Mouse (Mus musculus): ENCODE data around the gene Galm.
"Not testable (repeated sequence)": the region's sequence is repeated elsewhere in the genome, so short reads cannot be mapped to it uniquely, and the experiment has no call there.

The Galm gene

DNA sequence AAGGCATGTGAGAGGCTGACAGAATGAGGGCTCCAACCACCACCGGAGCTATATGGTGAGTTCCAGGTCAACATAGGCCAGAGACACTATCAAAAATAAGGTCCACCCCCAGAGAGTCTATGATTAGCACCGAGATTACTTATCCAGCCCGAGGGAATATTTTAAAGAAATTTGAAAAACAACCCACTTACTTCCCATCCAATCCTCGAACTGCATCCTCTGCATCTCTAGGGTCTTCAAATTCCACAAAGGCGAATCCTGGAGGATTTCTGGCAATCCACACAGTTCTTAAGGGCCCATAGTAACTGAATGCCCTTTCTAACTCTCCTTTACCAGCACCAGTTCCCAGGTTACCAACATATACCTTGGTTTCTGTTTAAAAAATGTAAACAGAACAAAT is 78.4 kb downstream of the Galm start:
- no peak for DNase-seq (ENCODE audit: extremely low read depth, low read depth, low spot score)

GRCm38 (mm10) chr17:80206301-80206670 is 79.0 kb downstream of the Galm start:
- no peak for DNase-seq (ENCODE audit: extremely low read depth, low read depth, low spot score)

- peak; percentile 74 for DNase-seq (ENCODE audit: extremely low read depth, low read depth, low spot score)
Observed at GRCm38 (mm10) chr17:80206671-80207581, 79.7 kb downstream of the Galm start, which contains the start of the genes Srsf7 and Ttc39d. Gene Srsf7, minus strand, starts transcription at chr17:80207307. Gene Ttc39d, plus strand, starts transcription at chr17:80207460.

DNA sequence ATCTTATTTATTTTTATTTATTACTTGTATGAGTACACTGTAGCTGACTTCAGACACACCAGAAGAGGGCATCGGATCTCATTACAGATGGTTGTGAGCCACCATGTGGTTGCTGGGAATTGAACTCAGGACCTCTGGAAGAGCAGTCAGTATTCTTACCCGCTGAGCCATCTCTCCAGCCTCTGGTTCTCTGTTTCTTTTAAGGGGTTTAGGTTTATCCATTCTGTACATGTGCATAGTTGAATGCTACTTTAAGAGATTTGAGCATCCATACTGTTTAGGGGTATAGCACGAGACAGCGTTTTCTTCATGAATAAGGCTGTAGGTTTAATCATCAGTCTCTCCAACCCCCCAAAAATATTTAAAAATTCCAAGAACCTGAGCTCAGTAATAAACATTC is 86.7 kb downstream of the Galm start:
- DNase-seq (ENCODE audit: extremely low read depth, low read depth, low spot score), result not testable (repeated sequence)

DNA sequence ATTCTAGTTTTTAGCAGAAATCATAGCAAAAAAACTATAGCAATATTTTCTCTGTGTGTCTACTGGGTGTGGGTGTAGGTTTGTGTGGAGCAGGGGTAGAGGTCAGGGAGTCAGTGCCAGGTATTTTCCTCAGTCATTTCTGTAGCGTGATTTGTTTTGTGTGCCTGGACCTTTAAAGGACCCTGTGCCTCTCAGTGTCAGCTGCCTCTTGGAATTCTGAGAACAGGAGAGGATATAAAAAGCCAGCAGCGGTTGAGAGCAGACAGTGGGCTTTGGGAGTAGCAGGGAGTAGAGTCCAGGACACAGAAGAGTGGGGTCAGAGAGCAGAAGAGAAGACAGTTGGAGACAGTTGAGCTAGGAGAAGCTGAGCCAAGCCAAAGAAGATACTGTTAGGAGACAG is 92.9 kb downstream of the Galm start:
- DNase-seq (ENCODE audit: extremely low read depth, low read depth, low spot score), result no peak

DNA sequence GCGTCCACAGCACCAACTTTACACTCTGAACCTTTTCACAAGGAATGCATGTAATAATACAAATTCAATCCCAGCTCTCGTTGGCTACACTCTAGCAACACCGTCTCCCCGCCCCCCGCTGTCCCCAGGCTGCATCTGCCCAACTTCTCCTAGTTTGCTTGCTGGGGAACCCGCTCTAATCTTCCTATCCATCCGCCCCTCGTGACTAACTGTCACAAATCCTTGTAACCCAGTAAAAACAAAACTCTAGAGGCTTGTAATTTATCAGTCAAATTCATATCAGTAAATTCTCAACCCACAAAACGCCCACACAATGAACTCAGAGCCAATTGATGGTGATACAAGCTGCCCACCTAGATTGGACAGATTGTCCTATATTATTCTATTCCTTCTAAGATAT is 93.9 kb downstream of the Galm start:
- DNase-seq (ENCODE audit: extremely low read depth, low read depth, low spot score), result no peak

- no peak for DNase-seq (ENCODE audit: extremely low read depth, low read depth, low spot score)
Observed at GRCm38 (mm10) chr17:80221890-80222628, 94.8 kb downstream of the Galm start.

GRCm38 (mm10) chr17:80223829-80224228 is 96.6 kb downstream of the Galm start:
- DNase-seq (ENCODE audit: extremely low read depth, low read depth, low spot score), result no peak

- peak; percentile 54 for DNase-seq (ENCODE audit: extremely low read depth, low read depth, low spot score)
Observed at GRCm38 (mm10) chr17:80224326-80225116, 97.2 kb downstream of the Galm start, which contains the start of gene Gemin6. Gene Gemin6, plus strand, starts transcription at chr17:80224441.

GRCm38 (mm10) chr17:80225142-80225541 is 97.9 kb downstream of the Galm start:
- not testable (repeated sequence) for DNase-seq (ENCODE audit: extremely low read depth, low read depth, low spot score)

DNA sequence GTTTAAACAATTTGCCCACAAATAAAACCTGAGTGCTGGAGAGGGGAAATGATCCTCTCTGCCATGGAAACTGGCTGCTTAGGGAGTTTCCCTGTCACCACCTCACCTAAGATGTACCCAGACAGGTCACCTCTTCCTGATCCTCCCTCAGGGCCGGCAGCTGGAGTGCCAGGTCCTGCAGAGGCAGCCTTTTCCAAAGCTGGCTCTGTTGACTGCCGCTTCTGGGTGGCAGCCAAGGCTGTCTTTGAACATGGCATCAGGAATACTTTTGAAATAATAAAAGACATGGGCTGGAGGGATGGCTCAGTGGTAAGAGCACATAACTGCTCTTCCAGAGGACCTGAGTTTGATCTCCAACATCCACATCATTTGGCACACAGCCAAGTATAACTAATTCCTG is 102.1 kb downstream of the Galm start:
- DNase-seq (ENCODE audit: extremely low read depth, low read depth, low spot score), result no peak

GRCm38 (mm10) chr17:80233844-80234243 is 106.6 kb downstream of the Galm start:
- DNase-seq (ENCODE audit: extremely low read depth, low read depth, low spot score), result no peak

- no peak for DNase-seq (ENCODE audit: extremely low read depth, low read depth, low spot score)
Observed at GRCm38 (mm10) chr17:80234376-80234775, 107.1 kb downstream of the Galm start.

All from fat pad, adult 2 months (tissue).